20 mouse cellular contexts compared by ENCODE assay signal in genomic region chr12:36766167-36766566, GRCm38 (mm10).
DNase-seq lines count a peak whose midpoint lies in the region; ATAC-seq and TF ChIP-seq lines count a peak whose summit lies in the region.
"Had no signal": no experiment of that assay in that cellular context is flagged by ENCODE, and none has a peak within 500 bp of the region (broad histone marks: within the 10 kb centered on the region; RNA-seq: fewer than 3 reads in every experiment).

No protein-coding gene starts in this region.

- no peaks in the 10 kb centered on the region for H3K27me3 ChIP-seq in lung, embryonic 14.5 days (ENCODE audit: insufficient read depth, low read length)
- no peaks in the 10 kb centered on the region for H3K27me3 ChIP-seq in lung, embryonic 16.5 days (ENCODE audit: control insufficient read depth, insufficient read depth, low read depth, low read length)
- H3K27me3 ChIP-seq: embryonic facial prominence, embryonic 13.5 days; embryonic facial prominence, embryonic 15.5 days; forebrain, embryonic 12.5 days had no signal

- peak; percentile 68; the same call in 1 of the 2 replicates for ATAC-seq in lung, embryonic 14.5 days (ENCODE audit: insufficient read depth)
- peak; percentile 93 for ATAC-seq in lung, embryonic 16.5 days (ENCODE audit: low read depth)
- ATAC-seq: forebrain, embryonic 14.5 days had no signal

- no peaks in the 10 kb centered on the region for H3K36me3 ChIP-seq in lung, embryonic 14.5 days (ENCODE audit: insufficient read depth)
- H3K36me3 ChIP-seq in lung, embryonic 16.5 days (ENCODE audit: control insufficient read depth, insufficient read depth, low read length), result no peaks in the 10 kb centered on the region
- H3K36me3 ChIP-seq: embryonic facial prominence, embryonic 13.5 days; embryonic facial prominence, embryonic 15.5 days; forebrain, embryonic 10.5 days; forebrain, embryonic 12.5 days had no signal

- no peak overlapping the region for H3K9ac ChIP-seq in lung, embryonic 14.5 days
- H3K9ac ChIP-seq in lung, embryonic 16.5 days (ENCODE audit: low read length), result no peak overlapping the region
- H3K9ac ChIP-seq: embryonic facial prominence, embryonic 13.5 days; embryonic facial prominence, embryonic 15.5 days; forebrain, embryonic 12.5 days had no signal

- no peak overlapping the region for H3K27ac ChIP-seq in lung, embryonic 14.5 days (ENCODE audit: low read depth)
- no peak overlapping the region for H3K27ac ChIP-seq in lung, embryonic 16.5 days (ENCODE audit: low read length)
- H3K27ac ChIP-seq: embryonic facial prominence, embryonic 13.5 days; embryonic facial prominence, embryonic 15.5 days; forebrain, embryonic 10.5 days; forebrain, embryonic 12.5 days had no signal

- no peak for TF ChIP-seq CTCF in lung, embryonic 14.5 days (IDR thresholded peaks at IDR 0.05; ENCODE audit: low read depth)

- H3K4me1 ChIP-seq in lung, embryonic 14.5 days (ENCODE audit: insufficient read depth), result peaks cover 8% of the 10 kb centered on the region; the same call in 1 of the 2 replicates
- H3K4me1 ChIP-seq in lung, embryonic 16.5 days (replicated peaks; ENCODE audit: control insufficient read depth, insufficient read depth, low read length), result peaks cover 8% of the 10 kb centered on the region
- H3K4me1 ChIP-seq: embryonic facial prominence, embryonic 13.5 days; embryonic facial prominence, embryonic 15.5 days; forebrain, embryonic 10.5 days; forebrain, embryonic 12.5 days had no signal

- H3K4me3 ChIP-seq in lung, embryonic 14.5 days (ENCODE audit: low read depth, low read length), result no peak overlapping the region
- H3K4me3 ChIP-seq in lung, embryonic 16.5 days (ENCODE audit: low read length), result no peak overlapping the region
- H3K4me3 ChIP-seq: embryonic facial prominence, embryonic 13.5 days; embryonic facial prominence, embryonic 15.5 days; erythroblast, embryonic 14.5 days; forebrain, embryonic 10.5 days; forebrain, embryonic 12.5 days had no signal

- H3K9me3 ChIP-seq in lung, embryonic 14.5 days (ENCODE audit: low read depth, low read length), result no peaks in the 10 kb centered on the region
- H3K9me3 ChIP-seq in lung, embryonic 16.5 days (ENCODE audit: control insufficient read depth, low read length), result no peaks in the 10 kb centered on the region
- H3K9me3 ChIP-seq: embryonic facial prominence, embryonic 13.5 days; embryonic facial prominence, embryonic 15.5 days; forebrain, embryonic 10.5 days; forebrain, embryonic 12.5 days had no signal

- H3K4me2 ChIP-seq in lung, embryonic 14.5 days, result no peak overlapping the region
- H3K4me2 ChIP-seq in lung, embryonic 16.5 days (ENCODE audit: low read depth, low read length), result no peak overlapping the region
- H3K4me2 ChIP-seq: embryonic facial prominence, embryonic 13.5 days; embryonic facial prominence, embryonic 15.5 days; forebrain, embryonic 12.5 days had no signal

- peak; percentile 80 for DNase-seq in lung, embryonic 14.5 days
- DNase-seq in lung, postnatal 25 days (ENCODE audit: low spot score), result no peak
- no peak for DNase-seq in lung, postnatal 14 days
- DNase-seq: adrenal gland, adult 2 months; adrenal gland, postnatal 10 days; adrenal gland, postnatal 25 days; cerebellum, adult 11 months; cerebellum, adult 18-20 months; cerebellum, adult 8-10 months; cerebellum, adult 9-11 months; cerebellum, postnatal 14 days; cerebellum, postnatal 36 days; embryo, embryonic 11 days had no signal

- 14% methylated on average over 1 of the region's 1 CpGs for WGBS in lung, embryonic 14.5 days
- WGBS in lung, embryonic 16.5 days, result 5% methylated on average over 1 of the region's 1 CpGs
